Mouse (Mus musculus) bone marrow, adult 2 months (tissue): ENCODE data around the gene Jpt1. TPM values are rescaled to one million over a fixed set of nuclear protein-coding genes. Genes with fewer than 3 reads are reported as not detected.

Experiments
- H3K27ac ChIP-seq: fragments of 200-500 bp; 2 replicates; pipeline ENCODE4 v1.5.1; 2012; ENCODE audit warnings: low read depth, mild to moderate bottlenecking, control low read depth, inconsistent platforms, low read length; ENCODE audit not compliant: control insufficient read depth, poor library complexity, insufficient read depth
- H3K4me1 ChIP-seq: fragments of 200-500 bp; 2 replicates; pipeline ENCODE4 v1.6.1; 2011; ENCODE audit warnings: low read length; ENCODE audit not compliant: control insufficient read depth, insufficient read depth
- H3K4me3 ChIP-seq: fragments of 200-500 bp; replicated peaks from 2 replicates; pipeline ENCODE3; 2011; ENCODE audit warnings: mild to moderate bottlenecking, low read depth, low read length, control low read depth; ENCODE audit not compliant: control insufficient read depth
- CTCF ChIP-seq: fragments of 200-500 bp; IDR thresholded peaks from 2 replicates; pipeline ENCODE4 v1.5.1; 2011; ENCODE audit warnings: low read length, control low read depth; ENCODE audit not compliant: control insufficient read depth, insufficient read depth
- POLR2A ChIP-seq: fragments of 200-500 bp; IDR thresholded peaks from 2 replicates; pipeline ENCODE4 v1.6.1; 2011; ENCODE audit warnings: low read depth, mild to moderate bottlenecking, control low read depth, low read length, borderline replicate concordance; ENCODE audit not compliant: control insufficient read depth
- WGBS: fragments of 180-500 bp; shearing (Covaris S2); methylation state at CpG from one replicate; pipeline ENCODE4 v1.1.7; 2018; 5-methylcytosine and 5-hydroxymethylcytosine counted together
- polyA plus RNA-seq: library from polyadenylated mRNA; stranded (reverse); fragments of >200 nt; gene quantifications from 2 replicates; pipeline ENCODE4 v1.2.4, GENCODE M21; 2011; ENCODE audit warnings: low replicate concordance; ENCODE audit not compliant: missing spikeins, insufficient read depth, insufficient read length

Gene Jpt1
- polyA plus RNA-seq = 106 and 149 TPM in 2 replicates

DNA sequence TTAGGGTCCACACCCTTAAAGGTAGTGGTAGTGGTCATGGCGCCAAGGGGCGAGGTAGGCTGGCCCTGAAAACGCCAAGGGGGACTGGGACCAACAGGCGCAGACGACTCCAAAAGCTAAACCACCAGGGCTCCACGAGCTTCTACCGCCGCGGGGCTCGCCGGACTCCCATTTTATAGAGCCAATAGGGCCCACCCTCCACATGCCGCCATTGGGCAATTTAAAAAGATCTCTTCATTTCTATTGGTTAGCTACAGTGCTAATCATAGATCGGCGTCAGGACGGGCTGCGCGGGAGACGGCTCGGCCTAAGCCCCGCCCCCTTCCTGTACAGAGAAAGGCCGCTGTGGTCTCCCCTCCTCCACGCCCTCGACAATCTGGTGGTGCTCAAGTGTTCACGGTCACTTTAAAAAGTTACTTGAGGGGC is at the start of gene Jpt1:
Jpt1 (minus strand) TSS at position 150 of the 426 bp plus-strand sequence.
- under 1% methylated on average over 24 of the region's 24 CpGs for WGBS
- H3K4me3 ChIP-seq = peak within 1 kb of the TSS; percentile 96
- TF ChIP-seq POLR2A = peak; percentile 100
- no peak for TF ChIP-seq CTCF
- H3K4me1 ChIP-seq = peaks cover 13% of the 10 kb centered on the region
- H3K27ac ChIP-seq = peak within 1 kb of the TSS; percentile 90

DNA sequence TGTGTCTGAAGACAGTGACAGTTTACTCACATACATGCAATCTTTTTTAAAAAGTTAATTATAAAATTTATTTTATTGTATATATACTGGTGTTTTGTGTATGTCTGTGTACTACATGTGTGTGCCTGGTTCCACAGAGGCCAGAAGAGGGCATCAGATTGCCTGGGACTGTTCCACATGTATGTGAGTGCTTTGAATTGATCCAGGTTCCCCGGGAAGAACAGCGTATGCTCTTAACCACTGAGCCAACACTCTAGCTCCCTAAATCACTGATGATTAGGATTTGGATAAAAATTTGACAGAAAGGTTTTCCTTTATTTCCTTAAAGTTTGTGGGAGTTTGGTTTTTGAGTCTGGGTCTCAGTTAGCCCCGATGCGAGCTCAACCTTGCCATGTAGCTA is 49.2 kb upstream of the Jpt1 start:
- H3K27ac ChIP-seq = no peak overlapping the region
- peak overlapping the region; percentile 99 for H3K4me3 ChIP-seq
- no peaks in the 10 kb centered on the region; the same call in 1 of the 2 replicates for H3K4me1 ChIP-seq
- 42% methylated on average over 4 of the region's 4 CpGs for WGBS
- TF ChIP-seq CTCF (0 out of 2 replicates have a peak, but pooled peaks have one; percentile 15), POLR2A (no peak)

- TF ChIP-seq POLR2A (no peak), CTCF (no peak)
These were observed 41.5 kb upstream of the Jpt1 start for GRCm38 (mm10) chr11:115555717-115556116.

GRCm38 (mm10) chr11:115552783-115553182 is 38.6 kb upstream of the Jpt1 start:
- Histone ChIP-seq H3K27ac (no peak overlapping the region), H3K4me3 (no peak overlapping the region), H3K4me1 (no peaks in the 10 kb centered on the region)
- no peak for TF ChIP-seq POLR2A
- TF ChIP-seq CTCF = no peak
- WGBS = 67% methylated on average over 4 of the region's 4 CpGs

More at GRCm38 (mm10) chr11:115555717-115556116, 41.5 kb upstream of the Jpt1 start:
- WGBS = 74% methylated on average over 17 of the region's 17 CpGs
- Histone ChIP-seq H3K27ac (no peak overlapping the region), H3K4me1 (no peaks in the 10 kb centered on the region), H3K4me3 (no peak overlapping the region)

DNA sequence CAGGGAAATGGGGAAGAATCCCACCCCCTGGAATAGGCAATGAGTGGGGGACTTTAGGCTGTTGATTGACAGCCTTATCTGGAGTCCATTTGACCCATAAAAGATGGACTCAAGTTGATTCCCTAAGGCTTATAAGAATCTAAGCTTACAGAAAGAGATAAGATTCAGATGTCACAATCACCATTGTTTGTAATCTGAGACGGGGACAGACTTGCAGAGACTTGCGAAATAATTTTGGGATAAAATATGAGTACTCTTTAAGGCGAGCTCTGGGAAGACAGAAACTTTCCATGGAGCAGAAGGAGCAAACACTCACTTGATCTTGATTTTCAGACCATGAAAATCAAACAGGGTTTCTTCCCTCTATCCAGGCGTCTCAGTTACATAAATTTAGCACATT is 29.4 kb upstream of the Jpt1 start:
- Histone ChIP-seq H3K4me1 (no peaks in the 10 kb centered on the region), H3K4me3 (no peak overlapping the region), H3K27ac (no peak overlapping the region)
- no peak for TF ChIP-seq POLR2A
- no peak for TF ChIP-seq CTCF
- WGBS = 55% methylated on average over 4 of the region's 4 CpGs

DNA sequence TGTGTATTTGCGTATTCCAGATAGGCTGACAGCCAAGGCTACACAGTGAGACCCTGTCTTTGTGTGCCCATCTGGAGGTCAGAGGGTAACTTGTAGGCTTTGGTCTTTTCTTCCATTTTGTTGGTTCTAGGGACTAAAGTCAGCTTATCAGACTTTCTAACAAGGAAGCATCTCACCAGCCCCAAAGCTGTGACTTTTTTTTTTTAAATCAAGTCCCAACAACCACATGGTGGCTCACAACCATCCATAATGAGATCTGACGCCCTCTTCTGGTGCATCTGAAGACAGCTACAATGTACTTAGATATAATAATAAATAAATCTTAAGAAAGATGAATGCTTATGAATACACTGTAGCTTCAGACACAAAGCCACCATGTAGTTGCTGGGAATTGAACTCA is 23.9 kb upstream of the Jpt1 start:
- Histone ChIP-seq H3K4me3 (no peak overlapping the region), H3K4me1 (peaks cover 1% of the 10 kb centered on the region; the same call in 1 of the 2 replicates), H3K27ac (no peak overlapping the region)
- 35% methylated on average over 2 of the region's 2 CpGs for WGBS
- no peak for TF ChIP-seq CTCF
- TF ChIP-seq POLR2A = no peak

DNA sequence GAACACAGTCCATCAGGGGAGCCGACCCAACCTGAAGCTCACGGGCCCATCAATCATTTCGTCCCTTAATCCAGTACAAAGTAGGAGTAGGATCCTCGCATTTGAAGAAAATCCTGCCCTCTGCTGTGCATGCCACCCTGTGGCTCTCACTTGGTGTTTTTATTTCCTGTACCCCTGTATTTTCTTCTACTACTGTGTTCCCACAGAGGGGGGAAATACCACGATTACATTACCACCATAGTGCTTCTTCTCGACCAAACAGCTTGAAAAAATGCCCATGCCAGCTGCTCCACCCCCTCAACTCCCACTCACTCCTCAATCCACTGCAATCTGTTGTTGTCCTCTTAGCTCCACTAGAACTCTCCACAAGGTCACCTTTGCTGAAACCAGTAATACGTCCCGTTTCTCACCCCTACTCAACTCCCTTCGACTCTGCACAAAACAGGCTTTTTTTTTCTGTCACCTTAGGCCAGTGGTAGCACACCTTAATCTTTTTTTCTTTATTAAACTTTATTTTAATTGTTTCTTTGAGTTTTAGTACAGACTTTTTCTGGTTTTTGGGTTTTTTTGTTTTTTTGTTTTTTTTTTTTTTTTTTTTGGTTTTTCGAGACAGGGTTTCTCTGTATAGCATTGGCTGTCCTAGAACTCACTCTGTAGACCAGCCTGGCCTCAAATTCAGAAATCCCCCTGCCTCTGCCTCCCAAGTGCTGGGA is 22.8 kb upstream of the Jpt1 start:
- TF ChIP-seq POLR2A (no peak), CTCF (no peak)
- peaks cover 1% of the 10 kb centered on the region; the same call in 1 of the 2 replicates for H3K4me1 ChIP-seq
- no peak overlapping the region for H3K4me3 ChIP-seq
- H3K27ac ChIP-seq = peak overlapping the region; percentile 99
- 68% methylated on average over 10 of the region's 10 CpGs for WGBS

GRCm38 (mm10) chr11:115536038-115536681 is 22.0 kb upstream of the Jpt1 start, which contains the start of gene Sumo2:
Gene Sumo2, minus strand, starts transcription at chr11:115536276.
- Histone ChIP-seq H3K27ac (peak within 1 kb of the TSS; percentile 99), H3K4me3 (peak within 1 kb of the TSS; percentile 92), H3K4me1 (peaks cover 1% of the 10 kb centered on the region; the same call in 1 of the 2 replicates)
- TF ChIP-seq CTCF = no peak
- TF ChIP-seq POLR2A = peak; percentile 83; the same call in 1 of the 2 replicates
- WGBS = 1% methylated on average over 65 of the region's 70 CpGs
